Mouse (Mus musculus) adipocyte (in vitro differentiated cells): ENCODE results near the gene Tra2a.

Experiments
- DNase-seq: peaks from one replicate; pipeline ENCODE4 v3.0.0-alpha.2; 2016; ENCODE audit warnings: low spot score

Tra2a gene

GRCm38 (mm10) chr6:49211596-49211995 is 52.2 kb downstream of the Tra2a start:
- DNase-seq: no peak

- no peak for DNase-seq
These were observed 53.7 kb downstream of the Tra2a start for GRCm38 (mm10) chr6:49209881-49210854.

GRCm38 (mm10) chr6:49208935-49209334 is 54.9 kb downstream of the Tra2a start:
- DNase-seq: peak; percentile 58

GRCm38 (mm10) chr6:49208297-49208930 is 55.4 kb downstream of the Tra2a start:
- peak; percentile 69 for DNase-seq

- no peak for DNase-seq
These were observed 57.4 kb downstream of the Tra2a start for GRCm38 (mm10) chr6:49206416-49206815.

- DNase-seq: no peak
These were observed 68.6 kb downstream of the Tra2a start for GRCm38 (mm10) chr6:49195188-49195587.

GRCm38 (mm10) chr6:49194536-49194935 is 69.3 kb downstream of the Tra2a start:
- no peak for DNase-seq
